Mouse (Mus musculus) liver, embryonic 14 days (tissue): ENCODE measurements around the gene Robo3. TPM values are rescaled to one million over a fixed set of nuclear protein-coding genes. Genes with fewer than 3 reads are reported as not detected.

Experiments
- polyA plus RNA-seq: library from polyadenylated mRNA; depleted of rRNA; stranded (reverse); fragments of >200 nt; gene quantifications from 2 replicates; pipeline ENCODE4 v1.2.3, GENCODE M21; 2012; rRNA removed

The Robo3 gene
- 0.33 and 0.34 TPM in 2 replicates for polyA plus RNA-seq

GRCm38 (mm10) chr9:37432720-37433421 lies at the start of gene Robo3:
TSS of gene Robo3 (minus strand) at chr9:37433246.

GRCm38 (mm10) chr9:37401802-37402201 lies 31.2 kb downstream of the Robo3 start, which contains the start of gene Robo4:
TSS of gene Robo4 (plus strand) at chr9:37401897.

GRCm38 (mm10) chr9:37367301-37368080 lies 65.6 kb downstream of the Robo3 start, which contains the start of gene Hepacam:
TSS of gene Hepacam (plus strand) at chr9:37367351.

Other genes with a start within 250 kb of the Robo3 start
- gene Tmem218, start 225.0 kb downstream of the Robo3 start, polyA plus RNA-seq, result 1.6 TPM in 2 replicates
- gene Slc37a2, start 177.5 kb downstream of the Robo3 start, polyA plus RNA-seq, result 0.67 and 1.0 TPM in 2 replicates
- gene Ccdc15, start 84.8 kb downstream of the Robo3 start, polyA plus RNA-seq, result 1.6 and 1.8 TPM in 2 replicates
- gene Hepacam, start 65.9 kb downstream of the Robo3 start, polyA plus RNA-seq, result not detected in 2 replicates
- 1.1 and 1.3 TPM in 2 replicates for gene Robo4, start 31.3 kb downstream of the Robo3 start, polyA plus RNA-seq
- gene Msantd2, start 56.1 kb upstream of the Robo3 start, polyA plus RNA-seq, result 9.4 and 9.6 TPM in 2 replicates
- gene Esam, start 94.8 kb upstream of the Robo3 start, polyA plus RNA-seq, result 6.6 and 7.5 TPM in 2 replicates
- gene Vsig2, start 106.0 kb upstream of the Robo3 start, polyA plus RNA-seq, result 0.52 and 0.84 TPM in 2 replicates
- 6.7 and 8.0 TPM in 2 replicates for gene Nrgn, start 119.7 kb upstream of the Robo3 start, polyA plus RNA-seq
- 2.5 and 2.6 TPM in 2 replicates for gene Siae, start 122.5 kb upstream of the Robo3 start, polyA plus RNA-seq
- gene Spa17, start 180.5 kb upstream of the Robo3 start, polyA plus RNA-seq, result 1.2 and 1.4 TPM in 2 replicates
- gene Tbrg1, start 224.1 kb upstream of the Robo3 start, polyA plus RNA-seq, result 22.3 and 25.8 TPM in 2 replicates
- gene Panx3, start 236.0 kb upstream of the Robo3 start, polyA plus RNA-seq, result not detected in 2 replicates